Mouse (Mus musculus): Measurements from ENCODE around the gene Ankrd24.

DNA sequence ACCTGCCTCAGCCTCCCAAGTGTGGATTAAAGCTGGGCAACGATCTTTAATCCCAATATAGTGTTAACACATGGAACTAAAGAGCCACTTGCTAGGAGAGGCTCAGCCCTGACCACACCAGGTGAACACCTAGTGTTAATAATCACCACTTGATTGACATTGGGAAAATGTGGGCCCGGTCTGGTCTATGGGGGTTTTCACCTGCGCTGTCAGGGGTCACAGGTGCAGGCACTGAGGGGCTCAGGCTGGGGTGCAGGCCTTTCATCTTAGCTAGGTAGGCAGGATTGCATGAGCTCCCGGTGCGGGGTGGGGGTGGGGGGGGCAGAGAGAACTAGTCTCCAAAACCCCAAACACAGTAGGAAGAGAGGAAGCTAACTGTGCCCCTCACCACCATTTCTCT is 28.7 kb upstream of the Ankrd24 start:
- TF ChIP-seq CTCF (IDR thresholded peaks at IDR 0.05; ENCODE audit: low read depth, low read length) (no peak), POLR2A (IDR thresholded peaks at IDR 0.05; ENCODE audit: borderline replicate concordance, low read depth, low read length) (no peak)

All from bone marrow macrophage, adult 2 months (primary cell).